ENCODE assay signal across 8 mouse cellular contexts in the genomic region with DNA sequence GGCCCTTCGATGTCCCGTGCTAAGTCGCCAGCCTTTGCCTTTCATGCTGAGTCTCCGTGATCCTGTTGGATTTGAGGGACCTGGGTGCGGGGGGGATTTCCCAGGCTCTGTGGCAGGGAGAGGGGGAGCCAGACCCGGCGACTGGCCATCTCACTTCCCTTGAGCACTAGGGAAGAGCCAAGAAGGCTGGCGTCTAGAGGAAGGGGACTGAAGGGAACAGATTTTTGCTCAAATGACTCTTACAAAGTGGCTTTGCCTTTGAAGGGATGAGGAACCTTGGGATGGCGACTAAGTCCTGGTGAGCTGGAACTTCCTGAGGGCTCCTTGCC. TPM values are rescaled to one million over a fixed set of nuclear protein-coding genes. Genes with fewer than 3 reads are reported as not detected.
DNase-seq lines count a peak whose midpoint lies in the region; ATAC-seq and TF ChIP-seq lines count a peak whose summit lies in the region.

No protein-coding gene starts in this region.

- H3K27me3 ChIP-seq in liver, adult 2 months (ENCODE audit: control insufficient read depth, insufficient read depth, low read length) = no peaks in the 10 kb centered on the region
- peaks cover 27% of the 10 kb centered on the region for H3K27me3 ChIP-seq in forebrain, embryonic 10.5 days (ENCODE audit: poor library complexity, severe bottlenecking)
- H3K27me3 ChIP-seq in intestine, postnatal 0 days (replicated peaks; ENCODE audit: control insufficient read depth, insufficient read depth, low read length) = no peaks in the 10 kb centered on the region
- no peaks in the 10 kb centered on the region for H3K27me3 ChIP-seq in neural tube, embryonic 14.5 days (ENCODE audit: control insufficient read depth, insufficient read depth, low read length)

- H3K36me3 ChIP-seq in liver, adult 2 months (ENCODE audit: control insufficient read depth, insufficient read depth, low read length) = no peaks in the 10 kb centered on the region
- H3K36me3 ChIP-seq in forebrain, embryonic 10.5 days (replicated peaks) = no peaks in the 10 kb centered on the region
- no peaks in the 10 kb centered on the region for H3K36me3 ChIP-seq in intestine, postnatal 0 days (ENCODE audit: control insufficient read depth, insufficient read depth)
- H3K36me3 ChIP-seq in neural tube, embryonic 14.5 days (ENCODE audit: control insufficient read depth, insufficient read depth, low read length) = no peaks in the 10 kb centered on the region

- under 1% methylated on average over 9 of the region's 9 CpGs for WGBS in liver, adult 2 months
- 11% methylated on average over 9 of the region's 9 CpGs for WGBS in forebrain, embryonic 10.5 days
- WGBS in intestine, postnatal 0 days = 20% methylated on average over 9 of the region's 9 CpGs
- 21% methylated on average over 9 of the region's 9 CpGs for WGBS in neural tube, embryonic 14.5 days

- H3K4me1 ChIP-seq in liver, adult 2 months (ENCODE audit: control insufficient read depth, insufficient read depth, low read length) = peaks cover 9% of the 10 kb centered on the region; the same call in 1 of the 2 replicates
- no peaks in the 10 kb centered on the region for H3K4me1 ChIP-seq in forebrain, embryonic 10.5 days
- H3K4me1 ChIP-seq in intestine, postnatal 0 days (replicated peaks; ENCODE audit: control insufficient read depth, insufficient read depth, low read length) = 0 out of 2 replicates have a peak, but pooled peaks cover 4% of the 10 kb centered on the region
- H3K4me1 ChIP-seq in neural tube, embryonic 14.5 days (ENCODE audit: control insufficient read depth, insufficient read depth, low read length) = no peaks in the 10 kb centered on the region

- peak overlapping the region; percentile 93 for H3K27ac ChIP-seq in liver, adult 2 months (replicated peaks; ENCODE audit: insufficient read depth, low read depth, low read length)
- H3K27ac ChIP-seq in forebrain, embryonic 10.5 days = peak overlapping the region; percentile 60; the same call in 1 of the 2 replicates
- H3K27ac ChIP-seq in intestine, postnatal 0 days (ENCODE audit: low read depth, low read length) = peak overlapping the region; percentile 60; the same call in 1 of the 2 replicates
- H3K27ac ChIP-seq in neural tube, embryonic 14.5 days (ENCODE audit: low read depth, low read length) = no peak overlapping the region

- TF ChIP-seq CTCF in liver, adult 2 months (IDR thresholded peaks at IDR 0.05; ENCODE audit: low read depth, low read length) = no peak
- TF ChIP-seq CTCF in intestine, postnatal 0 days (IDR thresholded peaks at IDR 0.05; ENCODE audit: low read depth) = no peak

- peak overlapping the region; percentile 97 for H3K9ac ChIP-seq in liver, adult 2 months (ENCODE audit: low read depth, low read length)
- H3K9ac ChIP-seq in intestine, postnatal 0 days (ENCODE audit: low read depth, low read length) = peak overlapping the region; percentile 57
- peak overlapping the region; percentile 42; the same call in 1 of the 2 replicates for H3K9ac ChIP-seq in neural tube, embryonic 14.5 days (replicated peaks; ENCODE audit: low read depth, low read length)

- H3K9me3 ChIP-seq in forebrain, embryonic 10.5 days = no peaks in the 10 kb centered on the region
- no peaks in the 10 kb centered on the region for H3K9me3 ChIP-seq in intestine, postnatal 0 days (ENCODE audit: control insufficient read depth)
- H3K9me3 ChIP-seq in neural tube, embryonic 14.5 days (ENCODE audit: control insufficient read depth, low read length) = no peaks in the 10 kb centered on the region

- TF ChIP-seq POLR2A in liver, adult 2 months (IDR thresholded peaks at IDR 0.05; ENCODE audit: extremely low read depth, insufficient read depth, low read length) = no peak

- H3K79me2 ChIP-seq in liver, adult 2 months (ENCODE audit: control insufficient read depth, insufficient read depth, low read length) = peaks cover 4% of the 10 kb centered on the region; the same call in 1 of the 2 replicates

- H3K4me2 ChIP-seq in intestine, postnatal 0 days (replicated peaks; ENCODE audit: low read depth) = peak overlapping the region; percentile 73
- peak overlapping the region; percentile 66 for H3K4me2 ChIP-seq in neural tube, embryonic 14.5 days (ENCODE audit: low read depth, low read length)

- H3K4me3 ChIP-seq in liver, adult 2 months (ENCODE audit: insufficient read depth, low read depth, low read length) = peak overlapping the region; percentile 99
- H3K4me3 ChIP-seq in forebrain, embryonic 10.5 days = peak overlapping the region; percentile 60
- peak overlapping the region; percentile 54 for H3K4me3 ChIP-seq in intestine, postnatal 0 days (ENCODE audit: low read depth, low read length)
- peak overlapping the region; percentile 41 for H3K4me3 ChIP-seq in neural tube, embryonic 14.5 days (ENCODE audit: low read depth, low read length)

- no peak; the same call in 1 of the 2 replicates for ATAC-seq in intestine, postnatal 0 days
- peak; percentile 38; the same call in 1 of the 2 replicates for ATAC-seq in neural tube, embryonic 14.5 days (ENCODE audit: low read depth)
- no peak for ATAC-seq in CD4-positive, CD25-positive, alpha-beta regulatory T cell, adult 4 months

- DNase-seq in liver, adult 2 months (ENCODE audit: extremely low read depth, low read depth, low spot score) = no peak
- no peak for DNase-seq in liver
- DNase-seq in forebrain, embryonic 10.5 days (ENCODE audit: extremely low spot score, low spot score) = no peak
- DNase-seq in adrenal gland, postnatal 4 days (ENCODE audit: low spot score in 2 of 2) = no peak
- DNase-seq in right cerebral cortex, adult 2 months (ENCODE audit: low spot score in 2 of 2) = no peak

RNA-seq across cellular contexts. Expression of a gene that starts 0.5 kb away (rescaled TPM):
- 37.9 and 44.3 TPM in 2 replicates for total RNA-seq in liver, adult 2 months (2014; rRNA removed)
- 7.1 and 7.3 TPM in 2 replicates for polyA plus RNA-seq in liver, adult 2 months (2012; rRNA removed)
- polyA plus RNA-seq in forebrain, embryonic 10.5 days (2016; fragmentation: Nextera tagmentation; extraction: Ambion mirVana) = 2.3 and 2.6 TPM in 2 replicates
- polyA plus RNA-seq in intestine, postnatal 0 days (2015; fragmentation: Nextera tagmentation; extraction: Ambion mirVana) = 26.9 and 28.1 TPM in 2 replicates
- polyA plus RNA-seq in neural tube, embryonic 14.5 days (2014; fragmentation: Nextera tagmentation; extraction: Ambion mirVana) = 3.5 and 5.4 TPM in 2 replicates
- polyA plus RNA-seq in CD4-positive, CD25-positive, alpha-beta regulatory T cell, adult 4 months (2017; shearing (Covaris generic)) = 1 to 10 TPM in 1 of 2 experiments, under 1 TPM in 1; 0.85 to 1.3 TPM
- total RNA-seq in adrenal gland, postnatal 4 days (2021) = 10 to 100 TPM in 1 of 2 experiments, 1 to 10 TPM in 1; 10.0 to 13.0 TPM

Comparison
In these comparisons a context has a peak if more than half of its experiments do, and no peak if none do; other contexts are left out.
1. H3K4me3 ChIP-seq: peak in every context shown above with its lines; median percentile 99 in liver, adult 2 months; 60 in forebrain, embryonic 10.5 days; 54 in intestine, postnatal 0 days; 41 in neural tube, embryonic 14.5 days.
2. H3K9ac ChIP-seq: peak in every context shown above with its lines; median percentile 97 in liver, adult 2 months; 57 in intestine, postnatal 0 days; 42 in neural tube, embryonic 14.5 days.